Mouse (Mus musculus): ENCODE measurements at regions not wholly inside any gene's neighbourhood (a gene's known extent, or its start where the extent isn't known, plus 50 kb on each side); places are given as distances from the start of the nearest gene placed in this dataset.

DNA sequence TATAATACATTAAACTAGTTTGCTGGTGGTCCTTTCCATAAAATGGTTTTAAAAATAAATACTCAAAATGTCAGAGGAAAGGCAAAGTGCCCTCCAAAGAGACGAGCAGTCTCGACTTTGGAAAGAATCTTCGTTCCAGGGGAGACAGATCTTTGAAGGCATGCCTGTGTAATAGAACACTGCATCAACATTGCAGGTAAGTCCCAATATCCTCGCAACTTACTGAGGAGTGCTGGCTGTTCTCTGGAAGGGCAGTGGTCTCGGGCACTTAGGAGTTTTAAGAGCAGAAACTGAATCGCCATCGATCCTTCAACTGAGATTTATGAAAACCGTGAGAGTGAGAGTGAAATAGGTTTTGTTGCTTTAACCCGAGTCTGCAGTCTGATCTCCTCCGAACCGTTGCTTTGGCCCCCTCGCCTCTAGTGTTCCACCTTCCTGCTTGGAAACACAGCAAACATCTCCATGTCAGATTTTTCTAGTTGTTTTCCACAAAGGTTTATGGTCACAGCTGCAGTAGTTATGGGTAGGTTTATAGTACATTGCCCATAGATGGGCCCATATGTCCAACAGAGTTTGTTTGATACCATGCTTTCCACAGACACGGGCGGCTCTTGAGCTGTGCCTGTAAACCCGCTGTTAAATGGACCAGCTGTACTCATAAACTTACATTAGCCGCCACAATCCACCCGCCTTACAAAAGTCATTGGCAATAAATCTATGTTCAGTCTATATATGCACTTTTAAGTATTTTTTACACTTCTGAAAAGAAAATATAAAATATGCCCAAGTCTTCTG lies 181.6 kb upstream of the Eya4 start:
- no peak for DNase-seq (ENCODE audit: low spot score)
- Histone ChIP-seq H3K4me3 (no peak overlapping the region), H3K9me3 (no peaks in the 10 kb centered on the region), H3K36me3 (replicated peaks) (no peaks in the 10 kb centered on the region), H3K27me3 (replicated peaks; ENCODE audit: low read depth, poor library complexity, severe bottlenecking) (no peaks in the 10 kb centered on the region), H3K4me1 (no peaks in the 10 kb centered on the region), H3K27ac (replicated peaks) (no peak overlapping the region)
- WGBS: 88% methylated on average over 17 of the region's 17 CpGs

DNA sequence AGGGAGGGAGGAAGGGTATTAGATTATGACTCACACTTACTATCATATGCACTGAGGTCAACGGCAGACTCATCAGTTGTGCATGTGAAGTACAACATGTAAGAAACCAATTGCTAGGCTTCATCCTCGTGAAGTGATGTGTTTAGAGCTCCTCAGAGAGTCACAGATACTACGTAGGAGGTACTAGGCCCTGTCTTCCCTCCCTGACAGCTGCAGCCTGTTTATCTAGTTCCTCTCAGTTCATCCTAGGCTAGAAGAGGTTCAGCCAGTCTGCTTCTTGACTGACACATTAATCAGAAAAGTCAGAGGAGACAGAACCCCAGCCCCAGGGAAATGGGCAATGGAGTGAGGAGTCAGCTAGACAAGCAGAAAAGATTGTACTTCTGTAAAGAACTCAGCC lies 180.1 kb upstream of the Eya4 start:
- no peaks in the 10 kb centered on the region for H3K9me3 ChIP-seq
- H3K27ac ChIP-seq (replicated peaks): no peak overlapping the region
- H3K27me3 ChIP-seq (replicated peaks; ENCODE audit: low read depth, poor library complexity, severe bottlenecking): no peaks in the 10 kb centered on the region
- no peaks in the 10 kb centered on the region for H3K4me1 ChIP-seq
- DNase-seq (ENCODE audit: low spot score): no peak
- 79% methylated on average over 3 of the region's 3 CpGs for WGBS
- no peak overlapping the region for H3K4me3 ChIP-seq
- H3K36me3 ChIP-seq (replicated peaks): no peaks in the 10 kb centered on the region

DNA sequence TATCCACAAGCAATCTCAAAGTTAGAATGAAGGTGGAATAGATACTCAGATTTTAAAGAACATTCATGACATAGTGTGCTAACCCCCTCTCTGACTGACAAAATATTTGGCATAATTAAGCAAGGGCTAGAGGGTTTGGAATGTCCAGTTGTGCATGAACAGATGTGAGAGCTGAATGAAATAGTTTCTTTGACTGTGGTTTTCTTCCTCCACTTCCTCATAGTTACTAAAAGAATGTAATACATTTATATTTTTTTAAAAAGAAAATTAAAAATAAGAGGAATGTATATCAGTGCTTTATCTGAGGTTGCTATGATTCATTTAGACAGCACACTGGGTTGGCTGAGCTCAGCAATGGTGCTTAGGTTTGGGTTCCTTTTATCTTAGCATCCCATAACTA lies 176.2 kb upstream of the Eya4 start:
- H3K9me3 ChIP-seq: no peaks in the 10 kb centered on the region
- DNase-seq (ENCODE audit: low spot score): no peak

DNA sequence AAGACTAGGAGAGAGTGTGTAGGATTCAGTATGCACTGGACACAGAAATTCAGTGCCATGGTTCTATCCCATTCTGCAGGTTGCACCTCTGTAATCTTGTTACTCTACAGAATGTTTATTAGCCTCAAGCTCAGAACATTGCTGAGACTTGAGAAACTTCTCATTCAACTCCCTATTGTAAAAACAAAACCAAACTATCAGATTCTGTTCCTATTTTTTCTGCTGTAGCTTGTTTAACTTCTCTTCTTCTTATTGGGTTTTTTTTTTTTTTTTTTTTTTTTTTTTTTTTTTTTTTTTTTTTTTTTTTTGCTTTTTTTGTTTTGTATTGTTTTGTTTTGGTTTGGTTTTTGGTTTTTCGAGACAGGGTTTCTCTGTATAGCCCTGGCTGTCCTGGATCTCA lies 172.1 kb upstream of the Eya4 start:
- WGBS: 73% methylated on average over 1 of the region's 1 CpGs
- no peaks in the 10 kb centered on the region for H3K4me1 ChIP-seq
- H3K9me3 ChIP-seq: no peaks in the 10 kb centered on the region
- no peaks in the 10 kb centered on the region for H3K27me3 ChIP-seq (replicated peaks; ENCODE audit: low read depth, poor library complexity, severe bottlenecking)
- no peaks in the 10 kb centered on the region for H3K36me3 ChIP-seq (replicated peaks)
- no peak for DNase-seq (ENCODE audit: low spot score)
- no peak overlapping the region for H3K27ac ChIP-seq (replicated peaks)
- H3K4me3 ChIP-seq: no peak overlapping the region

More for the DNA sequence above, 176.2 kb upstream of the Eya4 start:
- Histone ChIP-seq H3K4me1 (no peaks in the 10 kb centered on the region), H3K27me3 (replicated peaks; ENCODE audit: low read depth, poor library complexity, severe bottlenecking) (no peaks in the 10 kb centered on the region), H3K36me3 (replicated peaks) (no peaks in the 10 kb centered on the region), H3K27ac (replicated peaks) (no peak overlapping the region), H3K4me3 (no peak overlapping the region)

DNA sequence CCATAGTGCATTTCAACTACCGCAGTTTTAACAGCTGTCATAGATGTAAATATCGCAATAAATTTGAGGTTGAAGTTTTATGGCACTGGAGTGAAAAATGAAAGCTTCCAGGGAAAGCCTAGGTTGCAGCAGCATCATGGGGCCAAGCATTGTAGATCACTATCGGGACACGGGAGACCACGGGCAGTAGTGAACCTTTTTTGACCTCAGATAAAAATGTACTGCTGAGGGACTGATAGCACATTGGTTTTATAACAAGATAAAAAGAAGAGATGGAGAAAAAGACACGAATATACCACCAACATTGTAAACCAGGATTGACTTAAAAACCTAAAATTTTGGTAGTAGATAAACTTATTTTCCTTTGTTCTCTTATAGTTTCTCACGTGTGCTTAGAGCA lies 143.1 kb upstream of the Eya4 start:
- Histone ChIP-seq H3K9me3 (no peaks in the 10 kb centered on the region), H3K27me3 (replicated peaks; ENCODE audit: low read depth, poor library complexity, severe bottlenecking) (no peaks in the 10 kb centered on the region), H3K4me3 (no peak overlapping the region), H3K4me1 (peaks cover 3% of the 10 kb centered on the region; the same call in 1 of the 2 replicates), H3K27ac (replicated peaks) (no peak overlapping the region), H3K36me3 (replicated peaks) (no peaks in the 10 kb centered on the region)
- no peak for DNase-seq (ENCODE audit: low spot score)
- 92% methylated on average over 7 of the region's 7 CpGs for WGBS

DNA sequence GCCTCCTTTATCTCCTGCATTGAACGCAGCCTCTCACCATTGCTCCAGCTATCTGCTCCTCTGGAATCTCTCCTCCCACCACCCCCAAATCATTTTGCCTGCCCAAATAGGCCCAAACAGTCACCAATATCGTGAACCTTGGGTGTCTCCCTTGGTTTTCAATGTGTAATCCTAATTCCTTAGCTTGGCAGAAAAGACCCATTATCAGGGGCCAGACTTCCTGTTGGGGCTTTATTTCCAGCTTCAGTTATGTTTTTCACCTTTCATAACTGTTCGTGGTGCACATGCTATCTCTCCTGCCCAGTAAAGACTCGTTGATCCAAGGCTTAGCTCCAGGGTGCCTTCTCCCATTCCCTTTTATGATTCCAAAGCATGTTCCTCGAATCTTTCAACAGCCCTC lies 142.4 kb upstream of the Eya4 start:
- Histone ChIP-seq H3K9me3 (no peaks in the 10 kb centered on the region), H3K4me3 (no peak overlapping the region), H3K4me1 (peaks cover 3% of the 10 kb centered on the region; the same call in 1 of the 2 replicates), H3K27ac (replicated peaks) (no peak overlapping the region), H3K36me3 (replicated peaks) (no peaks in the 10 kb centered on the region), H3K27me3 (replicated peaks; ENCODE audit: low read depth, poor library complexity, severe bottlenecking) (no peaks in the 10 kb centered on the region)
- 81% methylated on average over 5 of the region's 5 CpGs for WGBS
- DNase-seq (ENCODE audit: low spot score): no peak

DNA sequence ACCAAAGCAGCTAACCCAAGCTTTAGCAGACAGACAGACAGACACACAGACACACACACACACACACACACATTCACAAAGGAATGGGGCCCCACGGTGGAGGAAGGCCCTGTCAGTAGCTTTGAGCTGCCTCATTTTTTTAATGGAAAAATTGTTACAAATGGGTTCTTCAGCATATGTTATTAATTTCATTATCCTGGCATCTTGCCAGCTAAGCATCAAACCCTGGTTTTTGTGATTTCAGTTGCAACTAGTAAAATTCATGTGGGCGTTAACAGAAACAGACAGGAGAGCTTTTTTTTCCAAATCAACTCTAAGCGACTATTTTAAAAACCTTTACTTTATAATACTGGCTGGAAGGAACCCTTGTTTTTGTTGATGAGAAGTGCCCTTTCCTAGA lies 138.4 kb upstream of the Eya4 start:
- H3K36me3 ChIP-seq (replicated peaks): no peaks in the 10 kb centered on the region
- no peak overlapping the region for H3K4me3 ChIP-seq
- peaks cover 3% of the 10 kb centered on the region; the same call in 1 of the 2 replicates for H3K4me1 ChIP-seq
- DNase-seq (ENCODE audit: low spot score): peak; percentile 11
- no peak overlapping the region for H3K27ac ChIP-seq (replicated peaks)
- no peaks in the 10 kb centered on the region for H3K27me3 ChIP-seq (replicated peaks; ENCODE audit: low read depth, poor library complexity, severe bottlenecking)
- H3K9me3 ChIP-seq: no peaks in the 10 kb centered on the region
- 63% methylated on average over 3 of the region's 3 CpGs for WGBS

DNA sequence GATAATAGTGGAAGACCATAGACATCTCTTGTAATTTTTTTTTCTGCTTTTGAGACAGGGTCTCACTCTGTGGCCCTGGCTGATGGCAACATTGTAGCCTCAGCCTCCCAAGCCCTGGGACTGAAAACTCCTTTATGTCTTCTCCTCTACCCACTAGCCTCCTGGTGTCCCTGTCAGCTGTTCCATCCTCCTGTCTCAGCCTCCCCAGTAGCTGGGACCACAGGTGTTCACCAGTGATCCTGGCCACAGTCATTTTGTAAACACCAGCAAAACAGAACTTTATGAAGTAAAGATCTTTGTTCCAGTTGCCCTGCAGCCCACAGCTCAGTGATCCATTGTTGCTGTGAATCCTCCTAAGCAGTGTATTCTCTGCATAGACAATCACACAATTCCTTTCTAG lies 129.9 kb upstream of the Eya4 start:
- Histone ChIP-seq H3K9me3 (no peaks in the 10 kb centered on the region), H3K4me1 (no peaks in the 10 kb centered on the region), H3K36me3 (replicated peaks) (no peaks in the 10 kb centered on the region)

DNA sequence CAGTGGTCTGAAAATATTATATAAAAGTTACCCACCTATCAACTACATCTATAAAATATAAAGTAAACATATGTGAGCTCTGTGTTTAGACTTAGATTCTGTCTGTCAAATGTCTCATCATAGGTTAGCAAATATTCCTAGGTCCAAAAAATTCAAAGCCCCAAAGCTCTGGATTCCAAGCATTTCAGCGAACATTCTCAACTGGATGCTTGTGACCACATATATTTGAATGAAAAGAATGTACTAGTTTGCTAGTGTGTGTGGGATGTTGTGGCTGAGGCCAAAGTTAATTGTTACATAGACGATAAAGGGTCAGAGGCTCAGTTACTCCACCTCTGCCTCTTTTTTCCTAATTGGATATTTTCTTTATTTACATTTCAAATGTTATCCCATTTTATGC lies 128.3 kb upstream of the Eya4 start:
- H3K27ac ChIP-seq (replicated peaks): no peak overlapping the region
- H3K9me3 ChIP-seq: no peaks in the 10 kb centered on the region
- no peak for DNase-seq (ENCODE audit: low spot score)
- 84% methylated on average over 2 of the region's 2 CpGs for WGBS
- no peaks in the 10 kb centered on the region for H3K4me1 ChIP-seq
- no peak overlapping the region for H3K4me3 ChIP-seq
- H3K27me3 ChIP-seq (replicated peaks; ENCODE audit: low read depth, poor library complexity, severe bottlenecking): no peaks in the 10 kb centered on the region
- no peaks in the 10 kb centered on the region for H3K36me3 ChIP-seq (replicated peaks)

More for the DNA sequence above, 129.9 kb upstream of the Eya4 start:
- H3K27me3 ChIP-seq (replicated peaks; ENCODE audit: low read depth, poor library complexity, severe bottlenecking): no peaks in the 10 kb centered on the region
- H3K27ac ChIP-seq (replicated peaks): no peak overlapping the region
- H3K4me3 ChIP-seq: no peak overlapping the region
- no peak for DNase-seq (ENCODE audit: low spot score)

DNA sequence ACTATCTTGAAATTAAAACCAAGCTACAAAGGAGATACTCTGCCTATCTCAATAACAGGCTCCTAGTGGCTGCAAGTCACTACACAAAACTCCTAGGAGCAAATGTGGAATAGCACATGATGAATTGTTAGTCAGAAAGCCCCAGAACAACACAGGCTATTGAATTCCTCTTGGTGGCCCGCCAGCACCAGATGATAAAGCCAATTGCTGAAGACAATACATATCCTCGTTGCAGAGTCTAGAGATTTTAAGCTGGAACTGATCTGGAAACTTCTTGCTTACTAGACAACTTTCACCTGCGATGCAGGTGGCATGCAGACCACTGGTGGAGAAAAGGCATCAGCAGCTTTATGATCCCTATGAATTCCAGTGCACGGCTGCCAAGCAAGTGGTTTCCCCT lies 126.5 kb upstream of the Eya4 start:
- Histone ChIP-seq H3K4me1 (no peaks in the 10 kb centered on the region), H3K4me3 (no peak overlapping the region), H3K27me3 (replicated peaks; ENCODE audit: low read depth, poor library complexity, severe bottlenecking) (no peaks in the 10 kb centered on the region), H3K36me3 (replicated peaks) (no peaks in the 10 kb centered on the region), H3K27ac (replicated peaks) (no peak overlapping the region), H3K9me3 (no peaks in the 10 kb centered on the region)
- 85% methylated on average over 4 of the region's 4 CpGs for WGBS
- no peak for DNase-seq (ENCODE audit: low spot score)

DNA sequence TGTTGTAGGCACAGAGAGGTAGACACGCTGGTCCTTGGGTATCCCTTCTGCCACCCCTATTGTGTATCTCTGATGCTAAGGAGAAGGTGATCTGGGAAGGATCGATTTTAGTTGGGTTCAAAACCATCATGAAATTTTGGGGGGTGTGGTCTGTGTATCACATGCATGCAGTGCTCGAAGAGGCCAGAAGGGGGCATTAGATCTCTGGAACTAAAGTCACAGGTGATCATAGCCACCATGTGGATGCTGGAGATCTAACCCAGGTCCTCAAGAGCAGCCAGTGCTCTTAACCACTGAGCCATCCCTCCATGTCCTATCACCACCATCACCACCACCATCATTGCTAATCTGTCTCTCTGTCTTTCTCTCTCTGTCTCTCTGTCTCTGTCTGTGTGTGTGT lies 100.4 kb upstream of the Eya4 start:
- WGBS: 89% methylated on average over 3 of the region's 3 CpGs
- H3K27me3 ChIP-seq (replicated peaks; ENCODE audit: low read depth, poor library complexity, severe bottlenecking): no peaks in the 10 kb centered on the region
- no peak overlapping the region for H3K27ac ChIP-seq (replicated peaks)
- H3K4me1 ChIP-seq: peaks cover 16% of the 10 kb centered on the region
- H3K36me3 ChIP-seq (replicated peaks): no peaks in the 10 kb centered on the region
- H3K9me3 ChIP-seq: no peaks in the 10 kb centered on the region
- H3K4me3 ChIP-seq: no peak overlapping the region
- no peak for DNase-seq (ENCODE audit: low spot score)

DNA sequence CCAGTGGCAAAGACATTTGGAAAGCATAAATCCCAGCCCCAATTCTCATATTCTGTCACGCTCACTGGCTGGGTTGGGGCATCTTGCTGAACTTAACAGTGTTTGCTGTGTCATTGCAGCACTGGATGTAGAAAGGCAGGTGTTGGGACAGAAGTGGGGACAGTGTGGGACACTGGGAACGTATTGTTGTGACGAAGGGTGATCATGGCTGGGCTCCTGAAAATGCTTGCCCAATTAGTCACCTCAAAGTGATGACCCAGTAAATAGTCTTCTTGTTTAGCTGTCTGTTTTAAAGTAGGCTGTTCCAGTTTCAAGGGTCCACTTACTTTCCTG lies 100.0 kb upstream of the Eya4 start:
- H3K4me3 ChIP-seq: no peak overlapping the region
- no peaks in the 10 kb centered on the region for H3K36me3 ChIP-seq (replicated peaks)
- DNase-seq (ENCODE audit: low spot score): no peak
- 92% methylated on average over 3 of the region's 3 CpGs for WGBS
- no peaks in the 10 kb centered on the region for H3K27me3 ChIP-seq (replicated peaks; ENCODE audit: low read depth, poor library complexity, severe bottlenecking)
- H3K27ac ChIP-seq (replicated peaks): no peak overlapping the region
- H3K4me1 ChIP-seq: peaks cover 16% of the 10 kb centered on the region
- H3K9me3 ChIP-seq: no peaks in the 10 kb centered on the region

DNA sequence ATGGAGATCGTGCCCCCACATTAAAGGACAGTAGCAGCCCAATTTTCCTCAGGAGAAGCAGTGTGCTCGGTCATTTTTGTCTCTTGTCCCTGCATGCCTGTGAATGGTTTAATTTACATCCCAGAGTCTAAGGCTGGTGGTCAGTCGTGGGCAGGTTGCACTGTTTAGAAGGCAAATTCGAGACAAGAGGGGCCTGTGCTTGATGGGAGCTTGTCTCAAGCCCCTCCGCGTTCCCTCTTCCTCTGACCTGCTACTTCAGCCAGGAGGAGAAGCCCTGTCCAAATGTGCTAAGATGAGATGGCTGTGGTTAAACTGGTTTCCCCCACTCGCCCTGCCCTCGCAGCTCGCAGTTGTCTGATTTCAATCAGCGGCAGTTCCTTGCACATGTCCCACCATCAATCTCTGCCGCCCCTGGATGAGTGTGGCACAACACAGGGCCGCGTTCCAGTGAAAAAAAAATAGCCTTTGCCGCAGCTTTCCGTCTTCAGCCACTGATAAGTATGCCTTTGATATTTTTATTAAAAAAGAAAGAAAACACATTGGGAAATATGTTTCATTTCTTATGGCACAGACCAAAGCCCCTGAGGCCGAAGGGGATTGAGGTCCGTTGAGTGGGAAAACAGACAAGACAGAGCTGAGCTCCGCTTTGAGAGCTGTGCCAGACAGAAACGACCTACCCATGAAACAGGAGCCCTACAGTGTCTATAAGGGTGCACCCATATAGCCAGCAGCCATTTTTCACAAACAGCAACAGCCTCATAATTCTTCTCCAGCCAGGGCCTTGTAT lies 99.5 kb upstream of the Eya4 start:
- 77% methylated on average over 19 of the region's 19 CpGs for WGBS
- Histone ChIP-seq H3K9me3 (no peaks in the 10 kb centered on the region), H3K4me3 (no peak overlapping the region), H3K27me3 (replicated peaks; ENCODE audit: low read depth, poor library complexity, severe bottlenecking) (no peaks in the 10 kb centered on the region), H3K27ac (replicated peaks) (peak overlapping the region; percentile 63; the same call in 1 of the 2 replicates), H3K36me3 (replicated peaks) (no peaks in the 10 kb centered on the region), H3K4me1 (peaks cover 16% of the 10 kb centered on the region)
- DNase-seq (ENCODE audit: low spot score): no peak
